Mouse (Mus musculus): Measurements from ENCODE around the gene Tm9sf2. TPM values are rescaled to one million over a fixed set of nuclear protein-coding genes. Genes with fewer than 3 reads are reported as not detected.

The Tm9sf2 gene
- total RNA-seq (2023), result 100 to 1,000 TPM; 108 to 116 TPM

GRCm38 (mm10) chr14:122106822-122107468 lies at the start of gene Tm9sf2:
Gene Tm9sf2, plus strand, starts transcription at chr14:122107038.

GRCm38 (mm10) chr14:122181078-122181814 lies 74.4 kb downstream of the Tm9sf2 start, which contains the start of gene Clybl:
Gene Clybl, plus strand, starts transcription at chr14:122181704.

Other genes with a start within 250 kb of the Tm9sf2 start
- gene Ubac2, start 228.4 kb upstream of the Tm9sf2 start, total RNA-seq (2023), result 10 to 100 TPM; 48.5 to 61.3 TPM
- gene Gpr18, start 191.3 kb upstream of the Tm9sf2 start, total RNA-seq (2023), result 100 to 1,000 TPM; 160 to 163 TPM
- 100 to 1,000 TPM; 300 to 330 TPM for gene Gpr183, start 141.8 kb upstream of the Tm9sf2 start, total RNA-seq (2023)
- gene Timm8a2, start 72.4 kb upstream of the Tm9sf2 start, total RNA-seq (2023), result 1 to 10 TPM; 1.1 to 2.1 TPM
- 1 to 10 TPM; 5.5 to 6.6 TPM for gene Clybl, start 74.7 kb downstream of the Tm9sf2 start, total RNA-seq (2023)

All from B cell, adult 67 days (primary cell).